Mouse (Mus musculus) c-Kit-positive CD71-negative TER-119-negative erythroid progenitor cells, embryonic 14.5 days (primary cell): ENCODE results near the gene Cd300e.
"Not testable (repeated sequence)": the region's sequence is repeated elsewhere in the genome, so short reads cannot be mapped to it uniquely, and the experiment has no call there.

ENCODE experiments used
- DNase-seq: peaks from one replicate; pipeline ENCODE4 v3.0.0-alpha.2; 2013; ENCODE audit warnings: low read depth

The Cd300e gene

GRCm38 (mm10) chr11:115082196-115082595 is 20.2 kb upstream of the Cd300e start:
- DNase-seq: no peak

DNA sequence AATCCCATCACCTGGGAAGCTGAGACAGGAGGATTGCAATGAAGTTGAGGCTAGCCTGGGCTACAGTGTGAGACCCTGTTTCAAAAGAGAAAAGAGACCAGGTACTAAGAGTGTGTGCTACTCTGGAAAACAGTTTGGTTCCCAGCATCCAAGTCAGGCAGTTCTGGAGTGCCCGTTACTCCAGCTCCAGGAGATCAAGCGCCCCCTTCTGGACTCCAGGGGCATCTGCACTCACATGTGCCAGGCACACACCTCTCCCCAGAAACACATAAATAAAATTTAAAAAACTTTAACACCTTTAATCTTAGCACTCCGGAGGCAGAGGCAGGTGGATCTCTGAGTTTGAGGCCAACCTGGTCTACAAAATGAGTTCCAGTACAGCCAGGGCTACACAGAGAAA is 19.4 kb upstream of the Cd300e start:
- no peak for DNase-seq

GRCm38 (mm10) chr11:115080886-115081285 is 18.9 kb upstream of the Cd300e start:
- peak; percentile 63 for DNase-seq

DNA sequence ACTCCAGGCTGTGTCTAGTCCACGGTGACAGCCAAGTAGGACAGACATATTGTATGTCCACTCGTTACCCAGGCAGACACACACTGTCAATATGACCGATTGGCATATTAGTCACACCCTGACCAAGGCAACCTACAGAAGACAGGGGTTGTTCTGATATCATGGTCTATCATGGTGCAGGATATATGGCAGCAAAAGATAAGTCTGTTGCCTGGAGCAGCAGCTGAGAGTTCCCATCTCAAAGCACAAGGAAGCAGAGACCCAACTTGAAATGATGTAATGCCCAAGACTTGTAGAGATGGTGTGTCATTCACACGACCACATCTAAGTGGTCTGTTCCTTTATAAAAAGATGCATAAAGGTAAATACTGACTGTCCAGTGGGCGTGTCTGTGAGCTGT is 16.7 kb upstream of the Cd300e start:
- DNase-seq: no peak

GRCm38 (mm10) chr11:115077436-115077835 is 15.5 kb upstream of the Cd300e start:
- DNase-seq: no peak

DNA sequence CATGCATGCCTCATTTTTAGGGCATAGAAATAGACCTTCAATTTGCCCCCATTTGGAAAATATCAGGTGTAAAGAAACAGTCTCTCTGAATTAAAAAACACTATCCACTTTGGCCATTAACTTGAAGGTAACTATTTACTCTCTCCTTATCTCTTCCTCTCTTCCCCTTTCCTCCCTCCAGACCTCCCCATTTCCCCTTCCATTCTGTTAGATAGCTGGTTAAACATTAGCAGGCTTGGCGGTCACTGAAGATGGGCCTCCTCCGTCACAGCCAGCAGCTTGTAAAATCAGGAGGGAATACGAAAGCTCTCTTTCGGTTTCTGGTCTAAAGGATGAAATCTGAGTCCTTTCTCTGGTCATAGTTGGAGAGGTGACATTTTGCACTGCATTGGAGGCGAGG is 13.9 kb upstream of the Cd300e start:
- no peak for DNase-seq

DNA sequence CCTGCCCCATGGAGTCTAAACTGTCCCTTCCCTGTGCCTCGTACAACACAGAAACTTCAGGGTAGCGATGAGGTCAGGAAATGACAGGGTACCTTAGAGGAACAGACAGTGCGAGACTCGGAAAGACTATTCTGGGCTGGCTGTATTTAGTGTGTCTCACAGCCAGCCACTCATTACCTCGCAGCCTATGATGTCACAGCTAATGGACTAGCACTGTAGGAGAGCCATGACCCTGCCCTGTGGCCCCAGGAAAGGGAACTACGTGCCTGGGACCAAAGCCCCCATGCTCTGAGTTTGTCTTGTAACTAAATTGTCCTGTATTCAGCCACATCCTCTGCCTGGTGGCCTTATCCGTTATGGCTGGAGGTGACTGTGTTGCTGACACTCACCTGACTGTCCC is 13.4 kb upstream of the Cd300e start:
- DNase-seq: no peak

GRCm38 (mm10) chr11:115073002-115073401 is 11.0 kb upstream of the Cd300e start:
- no peak for DNase-seq

DNA sequence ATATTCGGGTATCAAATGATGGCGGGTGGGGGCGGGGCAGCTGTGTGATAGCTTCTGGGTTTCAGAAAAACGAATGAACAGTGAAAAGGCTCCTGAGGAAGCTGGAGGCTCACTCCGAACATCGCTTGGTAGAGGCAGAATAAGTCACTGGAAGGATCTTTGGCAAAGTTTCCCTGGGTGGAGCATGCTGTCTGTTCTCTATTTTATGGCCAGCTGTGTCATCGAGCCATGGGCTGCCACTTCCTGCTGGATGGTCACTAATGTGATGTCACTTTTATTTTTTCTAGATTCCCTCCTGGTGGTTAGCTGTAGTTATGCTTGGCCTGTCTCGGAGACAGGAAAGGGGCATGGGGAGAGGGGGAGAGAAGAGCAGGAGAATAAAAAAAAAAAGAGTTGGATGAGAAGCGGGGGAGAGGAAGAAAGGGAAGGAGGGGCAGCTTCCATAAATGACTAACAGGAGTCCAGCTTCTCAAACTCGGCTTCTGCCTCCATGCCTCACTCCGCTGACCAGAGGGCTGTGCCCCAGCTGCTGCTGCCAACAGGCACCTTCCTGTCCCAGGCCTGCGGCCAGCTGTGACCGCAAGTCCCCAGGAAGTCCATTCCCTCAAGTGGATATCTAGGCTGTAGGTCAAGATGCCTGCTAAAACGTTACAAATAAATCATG is 9.8 kb upstream of the Cd300e start:
- DNase-seq: no peak

DNA sequence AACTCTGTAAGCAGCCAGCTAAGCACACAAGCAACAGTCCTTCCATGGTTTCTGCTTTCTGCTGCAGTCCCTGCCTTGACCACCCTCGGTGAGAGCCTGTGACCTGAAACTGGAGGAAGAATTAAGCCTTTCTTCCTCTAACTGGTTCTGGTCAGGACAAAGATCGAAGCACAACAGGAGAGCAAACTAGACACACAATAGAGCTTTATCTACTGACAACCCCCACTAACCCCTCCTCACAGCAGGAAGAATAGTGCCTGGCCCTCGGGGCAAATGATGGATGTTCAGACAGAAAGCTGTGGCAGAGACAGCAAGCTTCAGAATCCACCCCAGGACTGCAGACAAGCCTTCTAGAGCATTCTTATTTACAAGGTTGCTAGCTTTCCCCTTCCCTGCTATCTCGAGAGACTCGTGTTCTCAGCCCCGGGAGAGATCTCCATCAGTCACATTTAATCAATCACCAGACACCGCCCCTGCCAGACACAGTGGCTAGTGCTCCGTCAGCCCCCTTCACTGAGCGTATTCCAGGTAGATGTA is 9.1 kb upstream of the Cd300e start:
- no peak for DNase-seq

DNA sequence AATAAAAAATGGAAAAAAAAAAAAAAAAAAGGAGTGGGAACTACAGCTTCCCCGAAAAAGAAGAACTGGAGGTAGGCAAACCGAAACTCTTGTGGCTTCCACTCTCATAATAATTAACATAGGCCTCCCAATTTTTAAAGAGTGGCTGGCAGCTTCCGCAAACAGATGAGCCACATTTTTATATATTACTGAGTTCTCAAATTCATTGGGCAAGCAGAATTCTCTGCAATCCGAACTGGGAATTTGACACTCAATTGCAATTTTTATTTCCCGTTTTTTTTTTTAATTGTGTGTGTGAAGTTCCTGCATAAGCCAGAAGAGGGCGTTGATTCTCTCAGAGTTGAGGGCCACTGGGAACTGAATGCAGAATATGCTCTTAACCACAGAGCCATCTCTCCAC is 4.8 kb upstream of the Cd300e start:
- DNase-seq: no peak

DNA sequence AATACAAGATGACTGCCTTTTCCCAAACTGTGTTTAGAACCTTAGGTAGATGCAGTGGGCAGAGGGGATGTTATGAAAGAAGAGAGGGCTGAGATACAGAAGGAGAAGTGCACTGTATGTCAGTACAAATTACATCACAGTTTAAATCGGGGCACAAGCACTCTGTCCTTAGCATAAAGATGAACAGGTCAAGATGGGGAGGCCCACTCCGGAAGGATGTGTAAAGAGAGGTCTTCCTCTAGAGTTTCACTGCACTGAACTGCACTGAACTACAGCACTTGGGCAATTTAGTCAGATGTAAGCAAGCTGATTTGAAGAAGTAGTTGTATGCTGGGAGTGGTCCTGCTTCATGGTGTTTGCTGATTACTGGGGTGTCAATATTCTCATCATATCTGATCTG is 2.2 kb downstream of the Cd300e start:
- no peak for DNase-seq

- DNase-seq: no peak
Observed at GRCm38 (mm10) chr11:115058701-115059100, 3.3 kb downstream of the Cd300e start.

DNA sequence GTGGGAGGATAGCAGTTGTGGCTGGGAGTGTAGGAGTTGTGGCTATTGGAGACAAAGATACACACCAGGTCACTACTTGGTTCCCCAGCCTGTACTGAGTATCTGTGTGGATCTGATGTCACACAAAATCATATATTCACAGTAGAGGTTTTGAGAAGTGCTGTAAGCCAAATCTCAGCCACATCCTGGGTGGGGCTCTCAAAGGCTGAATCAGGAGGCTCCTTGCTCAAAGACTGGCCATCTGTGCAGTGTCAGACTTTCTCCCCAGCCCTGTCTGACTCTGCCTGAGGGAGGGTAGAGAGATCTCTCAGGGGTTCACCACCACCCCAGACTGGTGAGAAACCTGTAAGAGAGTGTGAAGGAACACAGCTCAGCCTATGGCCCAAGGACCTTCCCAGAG is 7.4 kb downstream of the Cd300e start:
- DNase-seq: no peak

DNA sequence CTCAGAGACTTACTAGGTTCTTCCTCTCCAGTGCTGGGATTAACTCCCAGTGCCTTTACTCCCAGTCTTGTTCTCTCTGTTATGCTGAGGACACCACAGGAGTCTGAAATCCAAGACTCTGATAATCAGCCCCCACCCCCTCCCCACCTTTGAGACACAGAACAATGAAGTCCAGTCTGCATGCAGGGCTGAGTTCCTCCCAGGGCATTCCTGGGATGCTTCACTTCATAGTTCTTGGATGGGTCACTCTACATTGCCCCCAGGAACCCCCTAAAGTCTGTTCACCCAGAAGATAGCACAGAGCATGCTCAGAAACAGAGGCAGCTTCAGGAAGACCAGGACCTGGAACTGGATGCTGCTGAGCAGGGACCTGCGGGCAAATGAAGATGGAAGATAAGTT is 9.0 kb downstream of the Cd300e start:
- DNase-seq: no peak

GRCm38 (mm10) chr11:115052206-115052605 is 9.8 kb downstream of the Cd300e start:
- peak; percentile 52 for DNase-seq

DNA sequence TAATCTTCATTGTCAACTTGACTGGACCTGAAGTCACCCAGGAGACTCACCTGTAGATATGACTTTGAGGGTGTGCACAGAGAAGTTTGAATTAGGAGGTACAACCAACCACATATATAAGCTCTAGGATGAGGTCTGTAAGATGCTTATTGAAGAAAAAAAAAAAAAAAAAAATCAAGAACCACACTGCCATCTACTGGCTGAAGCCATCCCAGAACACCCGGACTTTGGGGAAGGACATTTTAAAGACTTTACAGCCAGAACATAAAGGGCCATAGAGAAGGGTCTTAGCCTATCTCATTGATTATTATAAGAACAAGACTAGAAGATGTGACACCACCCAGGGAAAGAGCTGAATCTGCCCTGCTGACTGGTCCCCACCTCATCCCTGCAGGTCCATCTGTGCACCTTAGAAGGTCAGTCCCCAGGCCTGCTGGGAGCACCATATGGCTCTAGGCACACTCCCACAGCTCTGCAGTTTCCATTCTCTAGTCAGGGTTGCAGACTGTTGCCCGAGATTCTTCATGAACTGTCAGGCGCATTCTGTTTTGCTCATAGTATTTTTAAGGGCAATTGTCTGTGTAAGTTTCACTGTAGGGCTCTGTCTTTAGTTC is 12.6 kb downstream of the Cd300e start:
- no peak for DNase-seq

- DNase-seq: no peak
Observed at GRCm38 (mm10) chr11:115048259-115048658, 13.7 kb downstream of the Cd300e start, which contains the start of gene Cd300ld3. Cd300ld3 (minus strand) TSS chr11:115048409.

- not testable (repeated sequence) for DNase-seq
Observed at GRCm38 (mm10) chr11:115037669-115038068, 24.3 kb downstream of the Cd300e start, which contains the start of gene Cd300ld5. Cd300ld5 (minus strand) TSS chr11:115037769.

DNA sequence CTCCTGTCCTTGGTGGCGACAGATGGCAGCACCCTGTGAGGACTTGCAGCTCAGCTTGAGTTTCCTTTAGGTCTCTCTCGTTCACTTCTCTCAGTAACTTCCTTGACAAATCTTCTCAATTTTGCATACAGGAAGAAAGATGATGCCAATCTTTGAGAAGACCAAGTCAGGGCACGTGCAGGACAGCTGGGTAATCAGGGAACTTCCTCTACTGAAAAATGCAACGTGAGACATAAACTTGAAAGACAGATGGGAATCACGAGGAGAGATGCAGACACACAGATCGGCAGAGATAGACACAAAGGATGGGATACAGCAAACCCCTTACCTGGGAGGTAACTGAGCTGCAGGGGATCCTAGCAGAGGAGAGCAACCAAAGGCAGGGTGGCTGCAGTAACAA is 35.1 kb downstream of the Cd300e start, which contains the start of gene Cd300ld4:
TSS of gene Cd300ld4 (minus strand) at position 101 of the 400 bp plus-strand sequence.
- DNase-seq: not testable (repeated sequence)

- not testable (repeated sequence) for DNase-seq
Observed at GRCm38 (mm10) chr11:115016093-115016492, 45.9 kb downstream of the Cd300e start, which contains the start of gene Cd300ld2. Cd300ld2 (minus strand) TSS chr11:115016193.

DNA sequence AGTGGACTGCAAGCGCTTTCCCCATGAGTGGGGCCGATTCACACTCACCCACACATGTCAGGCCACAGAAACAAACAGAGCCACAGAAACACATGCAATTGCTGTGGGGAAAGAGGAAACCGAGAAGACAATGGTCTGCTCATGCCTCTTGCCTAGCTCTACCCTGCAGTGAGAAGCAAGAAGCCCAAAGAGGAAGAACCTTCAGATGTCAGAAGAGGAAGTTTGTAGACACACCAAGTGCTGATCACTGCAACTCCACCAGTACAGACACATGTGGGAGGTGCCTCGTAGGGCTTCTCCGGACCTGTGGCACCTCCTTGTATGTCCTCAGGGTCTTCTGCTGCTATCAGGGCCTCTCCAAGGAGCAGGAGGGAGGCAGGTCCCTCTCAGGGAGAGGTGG is 57.9 kb downstream of the Cd300e start:
- DNase-seq: no peak
